Mouse (Mus musculus) CD8-positive naive resting alpha-beta T cell, adult 57 days (primary cell): ENCODE results near the gene Zbtb9. TPM values are rescaled to one million over a fixed set of nuclear protein-coding genes. Genes with fewer than 3 reads are reported as not detected.

Source experiments
- total RNA-seq: library from RNA; stranded (reverse); gene quantifications from one replicate; pipeline ENCODE4 v1.2.4, GENCODE M21; 2023

The Zbtb9 gene
- total RNA-seq = 21.5 TPM

GRCm38 (mm10) chr17:26972703-26973574 is at the start of gene Zbtb9:
Gene Zbtb9, plus strand, starts transcription at chr17:26973167.

GRCm38 (mm10) chr17:26932839-26933398 is 40.0 kb upstream of the Zbtb9 start, which contains the start of gene Phf1:
Gene Phf1, plus strand, starts transcription at chr17:26933052.

DNA sequence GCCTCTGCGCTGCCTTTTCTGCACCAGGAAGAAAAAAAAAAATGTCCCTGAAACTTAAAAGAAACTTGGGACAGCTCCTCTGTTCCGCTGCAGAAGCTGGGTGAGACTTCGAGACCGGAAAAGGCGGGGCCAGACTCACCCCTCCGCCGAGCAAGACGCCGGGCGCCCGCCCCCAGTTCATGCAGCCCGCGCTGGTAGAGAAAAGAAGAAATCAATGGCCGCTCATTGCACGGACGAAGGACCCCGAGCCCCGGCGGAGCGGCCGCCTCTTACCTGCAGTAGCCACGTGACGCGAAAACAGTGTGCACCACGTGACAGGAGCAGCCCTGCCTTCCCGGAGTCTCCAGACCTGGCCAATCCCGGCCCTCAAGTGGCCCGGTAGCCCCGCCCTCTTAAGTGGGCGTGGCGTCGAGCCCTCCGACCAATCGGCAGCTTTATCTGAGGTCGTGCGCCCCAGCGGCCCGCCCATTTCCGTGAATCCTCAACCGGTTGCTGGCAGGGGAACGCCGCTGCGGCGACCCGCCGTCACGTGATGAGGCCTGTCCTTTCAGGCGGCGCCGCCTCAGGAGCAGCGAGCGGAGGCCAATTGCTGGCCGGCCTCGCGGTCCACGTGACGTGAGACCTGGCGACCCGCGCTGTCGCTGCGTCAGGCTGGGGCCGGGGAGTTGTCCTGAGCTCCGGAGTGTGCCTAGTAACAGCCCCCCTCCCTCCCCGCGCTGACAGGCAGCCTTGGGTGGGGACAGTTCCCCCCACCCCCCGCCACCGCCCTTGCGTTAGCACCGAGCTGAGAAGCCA is 33.6 kb upstream of the Zbtb9 start, which contains the start of gene Cuta:
Gene Cuta, minus strand, starts transcription at position 392 of the 795 bp plus-strand sequence.

GRCm38 (mm10) chr17:26941031-26941789 is 31.8 kb upstream of the Zbtb9 start, which contains the start of gene Syngap1:
Gene Syngap1, plus strand, starts transcription at chr17:26941253.

DNA sequence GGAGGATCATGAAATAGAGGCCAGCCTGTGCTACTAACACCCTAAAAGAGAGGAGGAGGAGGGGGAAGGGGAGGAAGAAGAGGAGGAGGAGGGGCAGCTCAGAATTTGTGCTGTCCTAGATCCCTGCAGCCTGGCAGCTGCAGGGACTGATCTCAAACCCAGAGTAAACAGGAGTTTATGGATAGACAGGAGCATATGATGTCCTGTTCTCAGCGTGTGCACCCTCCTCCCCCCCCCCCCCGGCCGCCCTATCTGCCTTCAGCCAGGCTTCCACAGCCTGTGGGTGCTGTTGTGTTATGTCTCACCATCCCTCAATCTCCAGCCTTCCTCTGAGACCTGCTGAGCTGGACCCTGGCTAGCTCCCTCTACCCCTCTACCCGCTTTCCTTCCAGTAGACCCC is 55.9 kb downstream of the Zbtb9 start, which contains the start of gene Bak1:
Gene Bak1, minus strand, starts transcription at position 101 of the 400 bp plus-strand sequence.

GRCm38 (mm10) chr17:27056812-27057516 is 84.0 kb downstream of the Zbtb9 start, which contains the start of gene Itpr3:
Gene Itpr3, plus strand, starts transcription at chr17:27057304.

Other genes with a start within 250 kb of the Zbtb9 start
- 28.6 TPM for gene Bnip1, start 192.1 kb upstream of the Zbtb9 start, total RNA-seq
- gene Nkx2-5, start 128.2 kb upstream of the Zbtb9 start, total RNA-seq = not detected
- 6.7 TPM for gene Kifc5b, start 56.1 kb upstream of the Zbtb9 start, total RNA-seq
- gene Phf1, start 40.1 kb upstream of the Zbtb9 start, total RNA-seq = 112 TPM
- gene Cuta, start 33.6 kb upstream of the Zbtb9 start, total RNA-seq = 82.3 TPM
- gene Syngap1, start 31.9 kb upstream of the Zbtb9 start, total RNA-seq = 6.7 TPM
- 35.6 TPM for gene Bak1, start 55.8 kb downstream of the Zbtb9 start, total RNA-seq
- gene Itpr3, start 84.1 kb downstream of the Zbtb9 start, total RNA-seq = 113 TPM
- 29.4 TPM for gene Uqcc2, start 160.7 kb downstream of the Zbtb9 start, total RNA-seq
- gene Ip6k3, start 194.6 kb downstream of the Zbtb9 start, total RNA-seq = not detected
- 61.1 TPM for gene Lemd2, start 231.3 kb downstream of the Zbtb9 start, total RNA-seq